Mouse (Mus musculus) ZHBTc4 (cell line): ENCODE results near the gene Mrln.

ENCODE experiments used
- DNase-seq: peaks from one replicate; pipeline ENCODE4 v3.0.0-alpha.2; 2011; ENCODE audit warnings: low read depth, low spot score

The Mrln gene

DNA sequence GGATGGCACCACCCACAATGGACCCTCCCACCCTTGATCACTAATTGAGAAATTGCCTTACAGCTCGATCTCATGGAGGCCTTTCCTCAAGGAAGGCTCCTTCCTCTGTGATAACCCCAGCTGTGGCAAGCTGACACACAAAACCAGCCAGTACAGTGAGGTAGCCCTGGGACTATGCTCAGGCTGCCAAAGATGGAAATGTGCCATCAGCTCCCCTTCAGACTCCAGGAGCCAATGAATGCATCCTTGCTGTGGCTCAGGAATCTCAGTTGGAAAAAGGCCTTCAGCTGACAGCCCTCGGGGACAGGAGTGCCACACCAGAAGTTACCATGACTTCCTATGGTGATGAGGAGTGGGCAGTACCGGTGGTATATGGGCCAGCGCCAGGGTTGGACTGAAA, 50.2 kb downstream of the Mrln start:
- DNase-seq = no peak

- peak; percentile 66 for DNase-seq
Measured at GRCm38 (mm10) chr10:70255601-70256210, 51.2 kb downstream of the Mrln start.

GRCm38 (mm10) chr10:70257029-70257428, 52.6 kb downstream of the Mrln start:
- DNase-seq = no peak

GRCm38 (mm10) chr10:70260904-70261303, 56.4 kb downstream of the Mrln start:
- DNase-seq = no peak

DNA sequence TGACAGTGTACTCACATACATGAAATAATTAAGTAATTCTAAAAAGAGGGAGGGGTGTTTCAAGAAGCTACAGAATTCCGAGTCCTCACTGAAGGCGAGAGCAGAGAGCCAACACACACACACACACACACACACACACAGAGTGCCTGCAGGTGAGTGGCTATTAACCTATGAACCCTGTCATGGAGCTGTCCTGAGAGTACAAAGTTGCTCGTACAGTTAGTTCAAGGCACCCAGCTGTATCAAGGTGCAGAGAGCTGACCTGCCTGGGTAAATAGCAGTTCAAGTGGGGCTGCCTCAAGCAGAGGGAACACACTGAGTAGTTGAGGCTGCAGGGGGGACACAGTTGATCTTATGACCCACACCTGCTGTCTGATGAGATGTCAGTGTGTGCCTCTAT, 57.6 kb downstream of the Mrln start:
- no peak for DNase-seq

DNA sequence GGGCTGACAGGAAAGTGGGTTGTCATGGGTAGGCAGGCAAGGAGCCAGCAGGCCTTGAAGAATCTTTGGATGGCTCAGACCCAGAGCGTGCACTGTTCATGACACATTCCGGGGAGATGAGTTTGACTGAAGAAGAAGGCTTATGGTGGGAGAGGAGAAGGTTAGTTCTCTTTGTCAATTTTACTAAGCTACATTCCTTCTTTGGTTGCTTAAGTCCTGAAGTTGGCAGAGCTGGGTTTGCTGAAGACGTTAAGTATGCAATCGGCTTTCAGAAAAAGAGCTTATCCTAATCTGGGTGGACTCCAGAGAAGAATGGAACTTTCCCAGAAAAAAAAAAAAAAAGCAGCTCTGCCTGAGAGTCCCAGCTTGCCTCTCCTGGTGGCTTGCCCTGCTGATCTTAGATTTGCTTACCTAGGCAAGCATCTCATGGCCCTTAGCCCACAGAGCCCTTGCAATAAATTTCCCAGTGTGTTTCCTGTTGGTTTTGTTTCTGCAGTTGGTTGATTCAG, 59.3 kb downstream of the Mrln start:
- no peak for DNase-seq

DNA sequence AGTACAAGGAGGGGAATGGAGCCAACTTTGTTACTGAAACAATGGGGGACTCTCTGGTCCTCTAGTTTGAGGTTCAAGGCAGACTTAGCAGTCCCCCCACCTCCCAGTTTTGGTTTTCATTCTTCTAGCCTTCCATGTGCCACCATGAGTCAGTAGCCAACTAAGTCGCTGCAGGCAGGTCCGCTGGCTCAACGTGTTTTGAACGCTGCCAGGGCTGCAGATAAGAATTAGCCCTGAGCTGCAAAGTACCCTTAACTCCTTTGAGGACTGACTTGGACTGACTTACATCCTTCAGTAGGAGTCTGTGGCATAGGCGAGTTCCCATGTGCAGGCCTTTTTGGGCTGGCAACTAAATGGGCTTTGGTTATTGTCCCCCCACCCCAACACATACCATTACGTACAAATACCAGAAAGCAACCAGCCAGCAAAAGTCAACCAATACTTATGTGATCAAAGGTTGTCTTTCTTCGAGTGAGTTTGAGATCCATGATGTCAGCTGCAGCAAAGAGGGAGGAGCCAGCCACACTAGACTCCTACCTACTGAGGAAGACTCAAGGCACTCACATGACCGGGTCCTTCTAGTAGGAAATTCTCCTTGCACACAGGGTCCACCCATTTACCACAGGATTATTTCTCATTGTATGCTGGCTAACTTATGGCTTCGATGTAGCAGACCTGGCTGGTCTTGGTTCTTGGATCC, 60.0 kb downstream of the Mrln start:
- no peak for DNase-seq

GRCm38 (mm10) chr10:70266501-70266900, 62.0 kb downstream of the Mrln start:
- DNase-seq = no peak

- DNase-seq = peak; percentile 63
Measured at GRCm38 (mm10) chr10:70268581-70269446, 64.3 kb downstream of the Mrln start.
